Mouse (Mus musculus) hindbrain, embryonic 16.5 days (tissue): ENCODE data around the gene Lrrc20. TPM values are rescaled to one million over a fixed set of nuclear protein-coding genes. Genes with fewer than 3 reads are reported as not detected.

ENCODE experiments used
- ATAC-seq: fragments of 200-750 bp; cut with Nextera tagmentation; 2 replicates; pipeline ENCODE4 v1.8.0; 2017; ENCODE audit warnings: moderate TSS enrichment, moderate library complexity
- H3K27ac ChIP-seq: fragments of 300-500 bp; sonication (generic); 2 replicates; pipeline ENCODE4 v1.5.1; 2014; ENCODE audit warnings: low read depth, mild to moderate bottlenecking, control low read depth, low read length, moderate library complexity
- H3K27me3 ChIP-seq: fragments of 300-500 bp; sonication (generic); replicated peaks from 2 replicates; pipeline ENCODE4 v1.6.1; 2014; ENCODE audit warnings: low read length; ENCODE audit not compliant: control insufficient read depth, insufficient read depth
- H3K36me3 ChIP-seq: fragments of 300-500 bp; sonication (generic); 2 replicates; pipeline ENCODE4 v1.6.1; 2014; ENCODE audit warnings: mild to moderate bottlenecking, low read length, moderate library complexity, mixed read lengths; ENCODE audit not compliant: control insufficient read depth, insufficient read depth
- H3K4me1 ChIP-seq: fragments of 300-500 bp; sonication (generic); 2 replicates; pipeline ENCODE4 v1.6.1; 2014; ENCODE audit warnings: low read depth, low read length; ENCODE audit not compliant: control insufficient read depth, insufficient read depth
- H3K4me2 ChIP-seq: fragments of 300-500 bp; sonication (generic); 2 replicates; pipeline ENCODE4 v1.6.1; 2014; ENCODE audit warnings: mild to moderate bottlenecking, low read length, control low read depth, moderate library complexity
- H3K4me3 ChIP-seq: fragments of 300-500 bp; sonication (generic); 2 replicates; pipeline ENCODE4 v1.5.1; 2014; ENCODE audit warnings: mild to moderate bottlenecking, low read length, control low read depth, moderate library complexity
- H3K9ac ChIP-seq: fragments of 300-500 bp; sonication (generic); 2 replicates; pipeline ENCODE4 v1.6.1; 2014; ENCODE audit warnings: low read depth, mild to moderate bottlenecking, control low read depth, low read length, moderate library complexity
- H3K9me3 ChIP-seq: fragments of 300-500 bp; sonication (generic); 2 replicates; pipeline ENCODE4 v1.6.1; 2014; ENCODE audit warnings: mild to moderate bottlenecking, low read length, moderate library complexity; ENCODE audit not compliant: control insufficient read depth
- WGBS: fragments of 180-500 bp; shearing (Covaris S2); extraction: QIAGEN DNeasy Blood & Tissue Kit; methylation state at CpG from one replicate; pipeline ENCODE4 v1.1.7; 2014; 5-methylcytosine and 5-hydroxymethylcytosine counted together
- polyA plus RNA-seq: library from polyadenylated mRNA; unstranded; fragments of >200 nt; fragmentation: Nextera tagmentation; extraction: Ambion mirVana; gene quantifications from 2 replicates; pipeline ENCODE4 v1.2.1, GENCODE M21; 2015

Lrrc20 gene
- polyA plus RNA-seq, 1 experiment from 2014 or later = 14.9 TPM

GRCm38 (mm10) chr10:61536130-61537035 lies 60.8 kb downstream of the Lrrc20 start:
- Histone ChIP-seq H3K36me3 (no peaks in the 10 kb centered on the region), H3K27me3 (no peaks in the 10 kb centered on the region), H3K27ac (peak overlapping the region; percentile 48), H3K9ac (peak overlapping the region; percentile 43), H3K4me1 (peaks cover 39% of the 10 kb centered on the region), H3K4me2 (peak overlapping the region; percentile 29), H3K4me3 (no peak overlapping the region), H3K9me3 (no peaks in the 10 kb centered on the region)
- peak; percentile 34; the same call in 1 of the 2 replicates for ATAC-seq
- 32% methylated on average over 20 of the region's 20 CpGs for WGBS

DNA sequence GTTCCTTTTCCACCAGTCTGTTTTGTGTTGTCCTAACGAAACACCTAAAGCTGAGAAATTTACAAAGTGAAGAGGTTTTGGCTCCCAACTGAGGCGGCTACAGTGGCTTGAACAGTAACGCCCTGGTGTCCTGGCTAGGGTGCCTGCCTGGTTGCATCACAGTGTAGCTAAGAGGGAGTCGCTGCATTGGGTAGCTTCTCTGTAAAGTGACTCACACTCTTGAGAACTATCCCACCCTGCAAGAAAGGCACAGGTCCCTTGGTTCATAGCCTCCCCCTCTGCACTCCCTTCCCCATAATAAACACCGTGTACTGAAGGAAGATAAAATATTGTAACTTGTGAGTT lies 61.4 kb downstream of the Lrrc20 start:
- no peak for ATAC-seq
- Histone ChIP-seq H3K4me3 (no peak overlapping the region), H3K9me3 (no peaks in the 10 kb centered on the region), H3K36me3 (no peaks in the 10 kb centered on the region), H3K27me3 (no peaks in the 10 kb centered on the region), H3K9ac (no peak overlapping the region), H3K27ac (no peak overlapping the region), H3K4me2 (no peak overlapping the region), H3K4me1 (peaks cover 39% of the 10 kb centered on the region)
- 84% methylated on average over 5 of the region's 5 CpGs for WGBS

- Histone ChIP-seq H3K36me3 (no peaks in the 10 kb centered on the region), H3K27ac (no peak overlapping the region), H3K9me3 (no peaks in the 10 kb centered on the region), H3K4me2 (no peak overlapping the region), H3K4me1 (peaks cover 40% of the 10 kb centered on the region), H3K27me3 (no peaks in the 10 kb centered on the region), H3K4me3 (no peak overlapping the region), H3K9ac (no peak overlapping the region)
- 23% methylated on average over 4 of the region's 4 CpGs for WGBS
- ATAC-seq = no peak
Observed at GRCm38 (mm10) chr10:61538446-61538845, 62.8 kb downstream of the Lrrc20 start.

- Histone ChIP-seq H3K27me3 (no peaks in the 10 kb centered on the region), H3K4me2 (no peak overlapping the region), H3K36me3 (no peaks in the 10 kb centered on the region), H3K9ac (no peak overlapping the region), H3K4me1 (peaks cover 2% of the 10 kb centered on the region; the same call in 1 of the 2 replicates), H3K27ac (no peak overlapping the region), H3K9me3 (no peaks in the 10 kb centered on the region), H3K4me3 (no peak overlapping the region)
- ATAC-seq = no peak
- 42% methylated on average over 12 of the region's 12 CpGs for WGBS
Observed at GRCm38 (mm10) chr10:61544127-61544862, 68.7 kb downstream of the Lrrc20 start.

GRCm38 (mm10) chr10:61544863-61545240 lies 69.3 kb downstream of the Lrrc20 start:
- no peaks in the 10 kb centered on the region for H3K27me3 ChIP-seq
- no peak overlapping the region for H3K27ac ChIP-seq
- no peak overlapping the region for H3K4me2 ChIP-seq
- ATAC-seq = no peak
- no peak overlapping the region for H3K4me3 ChIP-seq
- 86% methylated on average over 9 of the region's 9 CpGs for WGBS
- H3K36me3 ChIP-seq = no peaks in the 10 kb centered on the region
- H3K9ac ChIP-seq = no peak overlapping the region
- no peaks in the 10 kb centered on the region for H3K9me3 ChIP-seq
- peaks cover 2% of the 10 kb centered on the region; the same call in 1 of the 2 replicates for H3K4me1 ChIP-seq

- peak; percentile 84 for ATAC-seq
- Histone ChIP-seq H3K36me3 (no peaks in the 10 kb centered on the region), H3K9ac (no peak overlapping the region), H3K4me2 (no peak overlapping the region), H3K4me1 (peaks cover 6% of the 10 kb centered on the region; the same call in 1 of the 2 replicates), H3K27me3 (no peaks in the 10 kb centered on the region), H3K4me3 (no peak overlapping the region), H3K9me3 (no peaks in the 10 kb centered on the region), H3K27ac (no peak overlapping the region)
- WGBS = 58% methylated on average over 8 of the region's 8 CpGs
Observed at GRCm38 (mm10) chr10:61550106-61550505, 74.5 kb downstream of the Lrrc20 start.

DNA sequence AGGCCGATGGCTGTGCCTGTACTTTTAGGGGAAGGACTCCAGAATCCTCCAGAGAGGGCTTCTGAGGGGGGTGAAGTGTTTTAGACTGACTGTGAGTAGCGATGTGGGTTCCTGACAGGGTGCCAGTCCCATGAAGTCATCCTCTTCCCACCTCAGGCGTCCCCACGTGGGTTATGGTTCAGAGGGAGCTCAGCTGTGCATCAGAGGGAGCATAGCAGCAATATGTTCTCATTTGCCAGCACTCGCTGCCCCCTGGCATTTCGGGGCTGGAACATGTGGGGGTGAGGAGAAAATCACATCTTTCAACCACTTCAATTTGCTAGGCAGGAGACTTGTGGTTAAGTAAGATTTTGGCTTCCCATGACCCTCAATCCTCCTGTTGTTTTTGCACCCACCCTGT lies 79.6 kb downstream of the Lrrc20 start:
- Histone ChIP-seq H3K36me3 (no peaks in the 10 kb centered on the region), H3K4me3 (no peak overlapping the region), H3K27me3 (no peaks in the 10 kb centered on the region), H3K27ac (no peak overlapping the region), H3K9ac (no peak overlapping the region), H3K4me1 (peaks cover 5% of the 10 kb centered on the region; the same call in 1 of the 2 replicates), H3K4me2 (no peak overlapping the region), H3K9me3 (no peaks in the 10 kb centered on the region)
- no peak for ATAC-seq
- WGBS = 90% methylated on average over 6 of the region's 6 CpGs

DNA sequence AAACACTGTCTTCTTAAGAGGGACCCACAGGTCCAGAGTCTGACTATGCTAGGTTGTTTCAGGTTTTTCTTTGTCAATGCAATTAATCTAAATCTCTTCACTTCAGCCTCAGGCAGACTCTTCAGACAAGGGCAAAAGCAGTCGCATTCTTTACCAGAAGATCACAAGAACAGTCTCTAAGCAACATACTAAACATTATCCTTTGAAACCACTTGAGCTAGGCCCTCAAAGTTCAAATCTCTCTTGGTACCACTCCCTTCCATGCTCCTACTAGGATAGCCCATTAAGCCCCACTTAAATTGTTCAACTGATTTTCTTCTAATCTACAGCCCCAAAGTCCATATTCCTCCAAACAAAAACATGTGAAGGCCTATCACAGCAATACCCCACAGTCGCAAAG lies 83.0 kb downstream of the Lrrc20 start:
- no peak overlapping the region for H3K4me3 ChIP-seq
- ATAC-seq = no peak
- WGBS = 90% methylated on average over 2 of the region's 2 CpGs

DNA sequence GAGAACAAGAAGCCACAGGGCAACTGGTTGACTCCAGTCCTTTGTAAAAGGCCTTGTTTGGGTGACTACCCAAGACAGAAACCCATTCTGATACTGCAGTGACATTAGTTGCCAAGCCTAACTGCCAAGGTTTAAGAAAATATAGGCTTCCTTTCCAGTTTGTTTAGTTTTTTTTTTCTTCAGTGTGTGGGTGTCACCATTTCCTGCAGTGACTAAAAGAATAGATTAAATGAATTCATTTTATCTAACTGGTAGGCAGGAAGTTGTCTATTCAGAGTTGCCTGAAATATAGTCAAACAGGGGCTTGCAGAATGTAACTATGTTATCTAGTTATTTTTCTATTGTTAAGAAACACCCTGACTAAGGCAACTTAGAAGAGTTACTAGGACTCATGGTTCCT lies 83.9 kb downstream of the Lrrc20 start:
- no peak overlapping the region for H3K4me3 ChIP-seq
- no peak for ATAC-seq
- H3K27me3 ChIP-seq = no peaks in the 10 kb centered on the region

More for the DNA sequence above, 83.0 kb downstream of the Lrrc20 start:
- Histone ChIP-seq H3K9ac (no peak overlapping the region), H3K36me3 (no peaks in the 10 kb centered on the region), H3K4me1 (no peaks in the 10 kb centered on the region), H3K27ac (no peak overlapping the region), H3K27me3 (no peaks in the 10 kb centered on the region), H3K9me3 (no peaks in the 10 kb centered on the region), H3K4me2 (no peak overlapping the region)

More for the DNA sequence above, 83.9 kb downstream of the Lrrc20 start:
- H3K36me3 ChIP-seq = no peaks in the 10 kb centered on the region
- H3K4me2 ChIP-seq = no peak overlapping the region
- H3K9ac ChIP-seq = no peak overlapping the region
- H3K27ac ChIP-seq = no peak overlapping the region
- H3K9me3 ChIP-seq = no peaks in the 10 kb centered on the region
- H3K4me1 ChIP-seq = no peaks in the 10 kb centered on the region
